Mouse (Mus musculus): ENCODE data around the gene Taar7b. TPM values are rescaled to one million over a fixed set of nuclear protein-coding genes. Genes with fewer than 3 reads are reported as not detected.

Gene Taar7b
- polyA plus RNA-seq, 1 experiment = not detected

GRCm38 (mm10) chr10:24040120-24040869, 40.6 kb downstream of the Taar7b start:
- WGBS = 77% methylated on average over 2 of the region's 2 CpGs

DNA sequence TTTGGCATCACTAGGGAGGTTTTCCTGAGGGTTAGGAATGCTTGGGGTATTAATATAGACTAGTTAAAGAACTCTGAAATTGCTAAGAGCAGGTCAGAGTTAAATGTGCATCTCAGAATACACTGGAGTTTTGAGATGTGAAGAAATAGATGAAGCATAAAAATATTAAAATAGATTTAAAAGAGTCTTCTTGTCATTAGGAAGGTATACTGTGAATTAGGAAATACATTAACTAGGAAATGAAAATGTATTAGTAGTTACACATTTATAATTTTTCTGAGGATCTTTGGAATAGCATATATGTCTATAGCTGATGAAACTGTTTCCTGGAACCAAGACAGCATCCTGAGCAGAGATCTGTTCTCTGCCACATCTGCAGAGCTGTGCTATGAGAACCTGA, 49.5 kb downstream of the Taar7b start, which contains the start of gene Taar7f:
Gene Taar7f (plus strand): TSS at position 301 of the 400 bp plus-strand sequence.
- Histone ChIP-seq H3K4me1 (replicated peaks; ENCODE audit: control insufficient read depth, insufficient read depth, low read length) (no peaks in the 10 kb centered on the region), H3K4me3 (ENCODE audit: control insufficient read depth, insufficient read depth, low read length) (no peak within 1 kb of the TSS), H3K36me3 (ENCODE audit: control insufficient read depth, insufficient read depth, low read length) (no peaks in the 10 kb centered on the region), H3K27ac (ENCODE audit: control insufficient read depth, insufficient read depth, low read length) (no peak within 1 kb of the TSS), H3K27me3 (ENCODE audit: control insufficient read depth, insufficient read depth, low read length) (no peaks in the 10 kb centered on the region)
- DNase-seq = no peak
- no peak for TF ChIP-seq POLR2A (IDR thresholded peaks at IDR 0.05; ENCODE audit: control insufficient read depth, extremely low read depth, insufficient read depth, low read length, poor library complexity)
- no peak for TF ChIP-seq CTCF (IDR thresholded peaks at IDR 0.05; ENCODE audit: borderline replicate concordance, control insufficient read depth, extremely low read depth, insufficient read depth, low read length, poor library complexity)

More at GRCm38 (mm10) chr10:24040120-24040869, 40.6 kb downstream of the Taar7b start:
- no peaks in the 10 kb centered on the region for H3K4me1 ChIP-seq (replicated peaks; ENCODE audit: control insufficient read depth, insufficient read depth, low read length)
- TF ChIP-seq POLR2A (IDR thresholded peaks at IDR 0.05; ENCODE audit: control insufficient read depth, extremely low read depth, insufficient read depth, low read length, poor library complexity) (no peak), CTCF (IDR thresholded peaks at IDR 0.05; ENCODE audit: borderline replicate concordance, control insufficient read depth, extremely low read depth, insufficient read depth, low read length, poor library complexity) (no peak)
- H3K4me3 ChIP-seq (ENCODE audit: control insufficient read depth, insufficient read depth, low read length) = no peak overlapping the region
- no peaks in the 10 kb centered on the region for H3K36me3 ChIP-seq (ENCODE audit: control insufficient read depth, insufficient read depth, low read length)
- DNase-seq = no peak
- H3K27me3 ChIP-seq (ENCODE audit: control insufficient read depth, insufficient read depth, low read length) = no peaks in the 10 kb centered on the region
- H3K27ac ChIP-seq (ENCODE audit: control insufficient read depth, insufficient read depth, low read length) = no peak overlapping the region

Other genes with a start within 250 kb of the Taar7b start
- 1,277 and 1,802 TPM in 2 replicates for gene Rps12, start 212.7 kb upstream of the Taar7b start, polyA plus RNA-seq (2012; rRNA removed)
- gene Slc18b1, start 203.0 kb upstream of the Taar7b start, polyA plus RNA-seq (2012; rRNA removed) = 1.4 and 1.8 TPM in 2 replicates
- 1.8 and 2.0 TPM in 2 replicates for gene Vnn3, start 148.5 kb upstream of the Taar7b start, polyA plus RNA-seq (2012; rRNA removed)
- 1.00 and 1.1 TPM in 2 replicates for gene Vnn1, start 105.3 kb upstream of the Taar7b start, polyA plus RNA-seq (2012; rRNA removed)
- not detected in 2 replicates for gene Taar1, start 79.6 kb upstream of the Taar7b start, polyA plus RNA-seq (2012; rRNA removed)
- not detected in 2 replicates for gene Taar2, start 61.4 kb upstream of the Taar7b start, polyA plus RNA-seq (2012; rRNA removed)
- not detected in 2 replicates for gene Taar3, start 50.4 kb upstream of the Taar7b start, polyA plus RNA-seq (2012; rRNA removed)
- 0.12 TPM in 1 of 2 replicates, not detected in the other for gene Taar4, start 39.4 kb upstream of the Taar7b start, polyA plus RNA-seq (2012; rRNA removed)
- gene Taar5, start 29.2 kb upstream of the Taar7b start, polyA plus RNA-seq (2012; rRNA removed) = not detected in 2 replicates
- gene Taar6, start 14.3 kb upstream of the Taar7b start, polyA plus RNA-seq (2012; rRNA removed) = not detected in 2 replicates
- not detected in 2 replicates for gene Taar7a, start 6.5 kb upstream of the Taar7b start, polyA plus RNA-seq (2012; rRNA removed)
- gene Taar7d, start 27.3 kb downstream of the Taar7b start, polyA plus RNA-seq (2012; rRNA removed) = not detected in 2 replicates
- gene Taar7e, start 37.7 kb downstream of the Taar7b start, polyA plus RNA-seq (2012; rRNA removed) = not detected in 2 replicates
- gene Taar7f, start 49.6 kb downstream of the Taar7b start, polyA plus RNA-seq (2012; rRNA removed) = not detected in 2 replicates
- not detected in 2 replicates for gene Taar8a, start 76.6 kb downstream of the Taar7b start, polyA plus RNA-seq (2012; rRNA removed)
- gene Taar8b, start 92.4 kb downstream of the Taar7b start, polyA plus RNA-seq (2012; rRNA removed) = not detected in 2 replicates
- gene Taar8c, start 102.0 kb downstream of the Taar7b start, polyA plus RNA-seq (2012; rRNA removed) = not detected in 2 replicates
- gene Taar9, start 109.6 kb downstream of the Taar7b start, polyA plus RNA-seq (2012; rRNA removed) = not detected in 2 replicates
- gene Stx7, start 149.4 kb downstream of the Taar7b start, polyA plus RNA-seq (2012; rRNA removed) = 42.2 and 46.3 TPM in 2 replicates
- gene Moxd1, start 223.6 kb downstream of the Taar7b start, polyA plus RNA-seq (2012; rRNA removed) = 0.59 and 2.3 TPM in 2 replicates